Comparison of ENCODE assay signal across 21 mouse cellular contexts in genomic region chr15:93616277-93616676, GRCm38 (mm10). TPM values are rescaled to one million over a fixed set of nuclear protein-coding genes. Genes with fewer than 3 reads are reported as not detected.
"Had no signal": no experiment of that assay in that cellular context is flagged by ENCODE, and none has a peak within 500 bp of the region (broad histone marks: within the 10 kb centered on the region; RNA-seq: fewer than 3 reads in every experiment).

No protein-coding gene starts in this region.

- ATAC-seq: inflammation-experienced regulatory T-cells, adult 6 months; liver, embryonic 12.5 days; midbrain, embryonic 13.5 days; midbrain, embryonic 16.5 days had no signal

- H3K4me3 ChIP-seq: kidney, embryonic 15.5 days; limb, embryonic 12.5 days; limb, embryonic 15.5 days; liver, embryonic 12.5 days; liver, embryonic 15.5 days; midbrain, embryonic 13.5 days; myocyte; neural tube, embryonic 13.5 days had no signal

- DNase-seq: kidney, adult 11 months; kidney, adult 8-10 months; kidney, postnatal 10 days; kidney, postnatal 36 days; left cerebral cortex, postnatal 4 days; lung, adult 2 months; lung, postnatal 14 days; lung, postnatal 4 days; retina, postnatal 1 day; thymus, postnatal 36 days had no signal

- H3K9ac ChIP-seq: kidney, embryonic 15.5 days; limb, embryonic 12.5 days; limb, embryonic 15.5 days; liver, embryonic 12.5 days; liver, embryonic 15.5 days; midbrain, embryonic 13.5 days; neural tube, embryonic 13.5 days had no signal

- H3K4me2 ChIP-seq: kidney, embryonic 15.5 days; limb, embryonic 12.5 days; limb, embryonic 15.5 days; liver, embryonic 12.5 days; liver, embryonic 15.5 days; midbrain, embryonic 13.5 days; neural tube, embryonic 13.5 days had no signal

- H3K4me1 ChIP-seq: kidney, embryonic 15.5 days; liver, embryonic 12.5 days; liver, embryonic 15.5 days; midbrain, embryonic 13.5 days; neural tube, embryonic 13.5 days had no signal

- H3K9me3 ChIP-seq: liver, embryonic 12.5 days; liver, embryonic 15.5 days; midbrain, embryonic 13.5 days had no signal

- H3K27me3 ChIP-seq: kidney, embryonic 15.5 days; limb, embryonic 12.5 days; limb, embryonic 15.5 days; liver, embryonic 12.5 days; liver, embryonic 15.5 days; midbrain, embryonic 13.5 days; neural tube, embryonic 13.5 days had no signal

- H3K36me3 ChIP-seq: kidney, embryonic 15.5 days; limb, embryonic 12.5 days; limb, embryonic 15.5 days; liver, embryonic 12.5 days; liver, embryonic 15.5 days; midbrain, embryonic 13.5 days; neural tube, embryonic 13.5 days had no signal

- H3K27ac ChIP-seq: kidney, embryonic 15.5 days; limb, embryonic 12.5 days; limb, embryonic 15.5 days; liver, embryonic 12.5 days; liver, embryonic 15.5 days; midbrain, embryonic 13.5 days; neural tube, embryonic 13.5 days had no signal

RNA-seq across cellular contexts. Expression of gene Prickle1, which starts 20.6 kb away (rescaled TPM):
- total RNA-seq: monocyte, adult 5-6 weeks had no signal
